Mouse (Mus musculus) embryonic facial prominence, embryonic 12.5 days (tissue): ENCODE data around the gene Swap70. TPM values are rescaled to one million over a fixed set of nuclear protein-coding genes. Genes with fewer than 3 reads are reported as not detected.
"Not testable (repeated sequence)": the region's sequence is repeated elsewhere in the genome, so short reads cannot be mapped to it uniquely, and the experiment has no call there.

Experiments
- ATAC-seq: fragments of 200-750 bp; cut with Nextera tagmentation; 2 replicates; pipeline ENCODE4 v1.8.0; 2017; ENCODE audit not compliant: insufficient number of reproducible peaks, insufficient read depth, low FRiP score, low TSS enrichment
- H3K27ac ChIP-seq: fragments of 300-500 bp; sonication (generic); 2 replicates; pipeline ENCODE4 v1.5.1; 2016; ENCODE audit warnings: mild to moderate bottlenecking
- H3K27me3 ChIP-seq: fragments of 300-500 bp; sonication (generic); 2 replicates; pipeline ENCODE4 v1.6.1; 2016; ENCODE audit warnings: mild to moderate bottlenecking, moderate library complexity
- H3K36me3 ChIP-seq: fragments of 300-500 bp; sonication (generic); 2 replicates; pipeline ENCODE4 v1.6.1; 2016; ENCODE audit warnings: mild to moderate bottlenecking
- H3K4me1 ChIP-seq: fragments of 300-500 bp; sonication (generic); 2 replicates; pipeline ENCODE4 v1.6.1; 2016
- H3K4me2 ChIP-seq: fragments of 300-500 bp; sonication (generic); replicated peaks from 2 replicates; pipeline ENCODE4 v1.6.1; 2016; ENCODE audit warnings: mild to moderate bottlenecking, moderate library complexity
- H3K4me3 ChIP-seq: fragments of 300-500 bp; sonication (generic); 2 replicates; pipeline ENCODE4 v1.5.1; 2016; ENCODE audit warnings: mild to moderate bottlenecking
- H3K9ac ChIP-seq: fragments of 300-500 bp; sonication (generic); 2 replicates; pipeline ENCODE4 v1.6.1; 2016; ENCODE audit warnings: mild to moderate bottlenecking, moderate library complexity
- H3K9me3 ChIP-seq: fragments of 300-500 bp; sonication (generic); 2 replicates; pipeline ENCODE4 v1.6.1; 2016; ENCODE audit warnings: mild to moderate bottlenecking, moderate library complexity
- WGBS: fragments of 180-500 bp; shearing (Covaris S2); methylation state at CpG from one replicate; pipeline ENCODE4 v1.1.7; 2016; 5-methylcytosine and 5-hydroxymethylcytosine counted together
- polyA plus RNA-seq: library from polyadenylated mRNA; unstranded; fragments of >200 nt; fragmentation: Nextera tagmentation; extraction: Ambion mirVana; gene quantifications from 2 replicates; pipeline ENCODE4 v1.2.1, GENCODE M21; 2016

The Swap70 gene
- polyA plus RNA-seq, 1 experiment from 2014 or later: 34.4 TPM

DNA sequence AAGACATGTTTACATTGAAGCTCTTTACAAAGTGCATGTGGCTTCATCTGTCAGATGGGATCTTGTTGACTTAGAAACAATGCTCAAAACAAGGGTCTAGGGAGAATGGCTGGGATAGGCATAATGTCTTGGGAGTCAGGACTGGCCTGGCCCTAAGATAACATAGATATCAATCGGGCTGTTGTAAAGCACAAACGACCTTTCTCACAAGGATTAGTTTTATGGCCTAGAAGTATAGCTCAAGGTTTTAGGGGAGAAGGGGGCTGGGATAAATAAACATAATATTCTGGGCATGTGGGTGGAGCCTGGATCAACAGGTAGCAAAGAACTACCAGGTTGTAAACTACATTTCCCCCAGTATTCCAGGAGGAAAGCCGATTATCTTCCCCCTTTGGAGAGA, 10.5 kb upstream of the Swap70 start:
- 80% methylated on average over 3 of the region's 3 CpGs for WGBS
- no peak overlapping the region for H3K4me2 ChIP-seq
- no peak overlapping the region for H3K4me3 ChIP-seq
- H3K9ac ChIP-seq: no peak overlapping the region
- no peaks in the 10 kb centered on the region for H3K9me3 ChIP-seq
- no peaks in the 10 kb centered on the region for H3K4me1 ChIP-seq
- no peak for ATAC-seq
- no peak overlapping the region for H3K27ac ChIP-seq
- H3K27me3 ChIP-seq: no peaks in the 10 kb centered on the region
- no peaks in the 10 kb centered on the region for H3K36me3 ChIP-seq

DNA sequence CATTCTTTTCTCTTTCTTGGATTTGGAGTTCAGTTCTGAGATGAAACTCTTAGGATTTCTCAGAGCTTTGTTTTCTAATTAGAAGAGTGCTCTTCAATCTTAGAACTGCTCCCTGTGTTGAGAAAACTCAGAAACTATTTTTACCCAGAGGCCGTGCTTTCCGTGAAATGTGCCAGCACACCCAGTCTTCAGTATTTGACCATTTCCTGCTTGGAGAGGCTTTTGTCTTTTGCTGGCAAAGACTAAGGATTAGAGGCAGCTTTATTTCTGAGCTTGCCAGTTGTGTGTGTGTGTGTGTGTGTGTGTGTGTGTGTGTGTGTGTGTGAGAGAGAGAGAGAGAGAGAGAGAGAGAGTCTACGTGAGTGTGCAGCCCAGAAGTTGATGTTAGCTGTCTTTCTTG, 6.6 kb upstream of the Swap70 start:
- Histone ChIP-seq H3K4me2 (no peak overlapping the region), H3K4me3 (no peak overlapping the region), H3K36me3 (no peaks in the 10 kb centered on the region), H3K4me1 (no peaks in the 10 kb centered on the region), H3K9me3 (no peaks in the 10 kb centered on the region), H3K27me3 (no peaks in the 10 kb centered on the region), H3K27ac (no peak overlapping the region), H3K9ac (no peak overlapping the region)
- 61% methylated on average over 3 of the region's 3 CpGs for WGBS
- no peak for ATAC-seq

DNA sequence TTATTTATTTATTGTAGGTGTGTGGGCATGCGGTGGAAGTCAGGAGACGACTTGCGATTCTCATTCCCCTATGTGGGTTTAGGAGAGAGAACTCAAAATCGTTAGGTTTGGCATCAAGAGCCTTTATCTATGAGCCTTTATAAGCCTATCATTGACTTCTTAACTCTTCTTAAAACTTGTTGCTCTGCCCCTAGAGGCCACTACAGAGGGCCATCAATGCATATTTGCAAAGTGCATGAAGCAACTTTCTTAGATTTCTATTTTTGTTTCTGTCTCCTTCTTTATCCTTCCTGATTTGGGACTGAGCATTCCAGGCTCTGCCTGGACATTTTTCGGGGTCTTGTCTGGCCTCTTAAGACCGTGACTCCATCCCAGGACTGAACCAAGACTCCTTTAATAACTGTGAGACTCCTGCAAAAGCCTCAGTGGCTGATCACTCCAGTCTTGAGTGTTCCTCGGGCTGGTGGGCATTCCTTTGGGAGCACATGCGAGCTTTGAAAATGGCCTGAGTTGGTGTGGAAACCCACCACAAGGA, 393 bp upstream of the Swap70 start:
- peaks cover 3% of the 10 kb centered on the region; the same call in 1 of the 2 replicates for H3K4me1 ChIP-seq
- WGBS: 23% methylated on average over 8 of the region's 8 CpGs
- peak overlapping the region; percentile 89; the same call in 1 of the 2 replicates for H3K9ac ChIP-seq
- H3K4me2 ChIP-seq: peak overlapping the region; percentile 64
- H3K27me3 ChIP-seq: no peaks in the 10 kb centered on the region
- H3K4me3 ChIP-seq: peak overlapping the region; percentile 83
- peak overlapping the region; percentile 91; the same call in 1 of the 2 replicates for H3K27ac ChIP-seq
- H3K9me3 ChIP-seq: no peaks in the 10 kb centered on the region
- H3K36me3 ChIP-seq: peaks cover 5% of the 10 kb centered on the region
- peak; percentile 43; the same call in 1 of the 2 replicates for ATAC-seq

DNA sequence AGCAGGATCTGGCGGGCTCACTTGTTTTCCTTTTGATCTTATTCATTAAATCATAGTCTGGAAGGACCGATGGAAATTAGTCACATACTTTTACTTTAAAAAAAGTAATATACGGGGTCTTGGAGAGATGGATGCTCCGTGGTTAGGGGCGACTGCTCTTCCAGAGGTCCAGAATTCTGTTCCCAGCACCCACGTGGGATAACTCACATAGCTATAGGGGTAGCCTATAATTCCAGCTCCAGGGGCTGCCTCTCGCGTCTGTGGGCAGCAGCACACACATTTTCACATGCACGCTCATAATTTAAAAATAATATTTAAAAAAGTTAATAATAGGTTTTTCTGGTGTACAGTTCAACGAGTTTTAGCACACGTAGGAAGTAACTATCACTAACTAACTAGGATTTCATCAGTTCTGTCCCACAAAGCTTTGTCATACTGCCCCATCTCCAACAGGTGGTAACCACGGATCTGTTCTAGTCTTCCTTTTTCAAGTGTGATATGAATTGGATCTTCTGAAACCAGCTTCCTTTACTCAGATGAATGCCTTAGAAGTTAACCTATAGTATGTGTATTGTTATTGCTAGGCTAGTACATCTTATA, 1.2 kb downstream of the Swap70 start:
- 19% methylated on average over 12 of the region's 12 CpGs for WGBS

DNA sequence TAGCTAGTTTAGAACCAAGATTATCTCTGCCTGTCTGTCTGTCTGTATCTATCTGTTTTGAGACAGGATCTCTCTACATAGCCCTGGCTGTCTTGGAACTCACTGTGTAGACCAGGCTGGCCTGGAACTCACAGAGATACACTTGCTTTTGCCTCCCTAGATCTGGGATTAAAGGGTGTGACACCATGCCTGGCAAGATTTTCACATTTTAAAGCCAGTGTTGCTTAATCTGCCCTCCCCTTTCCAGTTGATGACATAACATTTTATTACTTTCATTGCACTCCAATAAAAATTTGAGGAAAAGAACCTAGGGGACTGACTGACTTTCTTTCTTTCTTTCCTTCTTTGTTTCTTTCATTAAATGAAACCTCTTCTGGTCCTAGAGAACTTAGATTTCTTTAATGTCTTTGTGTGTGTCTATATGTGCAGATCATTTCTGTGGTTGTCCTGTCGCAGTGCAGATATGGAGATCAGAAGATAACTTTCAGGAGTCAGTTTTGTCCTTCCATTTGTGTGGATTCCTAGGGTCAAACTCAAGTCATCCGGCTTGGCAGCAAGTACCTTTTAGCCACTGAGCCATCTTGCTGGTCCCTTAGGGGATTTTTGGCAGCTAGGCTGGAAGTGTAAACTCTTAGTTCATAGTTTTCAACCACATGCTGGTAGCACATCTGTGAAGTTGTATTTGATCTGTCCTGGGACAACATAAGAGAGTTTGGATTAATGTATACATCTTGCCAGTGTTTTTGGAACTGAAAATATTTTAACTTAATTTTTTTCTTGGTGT, 2.4 kb downstream of the Swap70 start:
- Histone ChIP-seq H3K4me2 (no peak overlapping the region), H3K27ac (no peak overlapping the region), H3K4me1 (peaks cover 3% of the 10 kb centered on the region; the same call in 1 of the 2 replicates), H3K9ac (no peak overlapping the region), H3K4me3 (no peak overlapping the region), H3K36me3 (peaks cover 11% of the 10 kb centered on the region), H3K27me3 (no peaks in the 10 kb centered on the region), H3K9me3 (no peaks in the 10 kb centered on the region)
- ATAC-seq: no peak
- WGBS: 72% methylated on average over 2 of the region's 2 CpGs

More for the DNA sequence above, 1.2 kb downstream of the Swap70 start:
- no peak for ATAC-seq
- Histone ChIP-seq H3K4me1 (peaks cover 3% of the 10 kb centered on the region; the same call in 1 of the 2 replicates), H3K27me3 (no peaks in the 10 kb centered on the region), H3K4me3 (peak overlapping the region; percentile 83), H3K9me3 (no peaks in the 10 kb centered on the region), H3K4me2 (peak overlapping the region; percentile 64), H3K27ac (no peak overlapping the region), H3K36me3 (peaks cover 11% of the 10 kb centered on the region), H3K9ac (peak overlapping the region; percentile 89)

DNA sequence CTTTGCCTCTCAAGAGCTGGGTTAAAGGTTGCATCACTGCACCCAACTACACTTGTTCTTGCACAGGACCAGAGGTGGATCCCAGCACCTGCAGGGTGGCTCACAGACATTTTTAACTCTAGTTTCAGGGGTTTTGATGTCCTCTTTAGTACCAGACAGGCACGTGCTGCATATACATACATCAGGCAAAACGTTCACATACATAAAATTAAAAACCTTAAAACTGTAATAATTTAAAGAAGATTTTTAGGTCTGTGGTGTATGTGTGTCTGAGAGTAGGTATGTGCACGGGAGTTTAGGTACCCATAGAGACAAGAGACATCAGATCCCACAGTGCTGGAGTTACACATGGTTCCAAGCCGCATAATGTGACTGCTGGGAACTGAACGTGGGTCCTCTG, 5.0 kb downstream of the Swap70 start:
- no peak overlapping the region for H3K4me3 ChIP-seq
- no peak for ATAC-seq
- no peak overlapping the region for H3K4me2 ChIP-seq
- H3K9ac ChIP-seq: no peak overlapping the region
- 87% methylated on average over 5 of the region's 5 CpGs for WGBS
- no peaks in the 10 kb centered on the region for H3K9me3 ChIP-seq
- no peak overlapping the region for H3K27ac ChIP-seq
- H3K36me3 ChIP-seq: peaks cover 11% of the 10 kb centered on the region
- peaks cover 3% of the 10 kb centered on the region; the same call in 1 of the 2 replicates for H3K4me1 ChIP-seq
- no peaks in the 10 kb centered on the region for H3K27me3 ChIP-seq

DNA sequence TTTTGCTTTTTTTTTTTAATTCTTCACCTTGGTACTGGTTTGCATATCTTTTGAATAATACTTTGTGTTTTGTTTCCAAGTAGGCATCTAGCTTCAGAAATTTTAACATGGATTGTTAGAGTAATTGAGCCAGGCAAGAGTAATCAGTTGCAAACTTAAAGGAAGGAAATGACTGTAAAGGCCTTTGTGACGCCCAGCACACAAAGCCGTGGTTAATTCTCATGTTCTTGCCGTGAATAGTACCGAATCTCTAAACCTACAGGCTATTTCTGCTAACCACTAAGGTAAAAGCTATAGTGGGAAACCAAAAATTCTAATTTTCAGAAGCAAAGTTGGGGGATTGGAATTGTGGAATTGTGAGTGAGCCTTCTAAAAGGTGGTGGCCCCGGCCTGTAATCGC, 8.5 kb downstream of the Swap70 start:
- no peak for ATAC-seq
- 70% methylated on average over 6 of the region's 6 CpGs for WGBS
- Histone ChIP-seq H3K27ac (no peak overlapping the region), H3K4me1 (no peaks in the 10 kb centered on the region), H3K9ac (no peak overlapping the region), H3K27me3 (no peaks in the 10 kb centered on the region), H3K4me3 (no peak overlapping the region), H3K9me3 (no peaks in the 10 kb centered on the region), H3K36me3 (peaks cover 11% of the 10 kb centered on the region), H3K4me2 (no peak overlapping the region)

DNA sequence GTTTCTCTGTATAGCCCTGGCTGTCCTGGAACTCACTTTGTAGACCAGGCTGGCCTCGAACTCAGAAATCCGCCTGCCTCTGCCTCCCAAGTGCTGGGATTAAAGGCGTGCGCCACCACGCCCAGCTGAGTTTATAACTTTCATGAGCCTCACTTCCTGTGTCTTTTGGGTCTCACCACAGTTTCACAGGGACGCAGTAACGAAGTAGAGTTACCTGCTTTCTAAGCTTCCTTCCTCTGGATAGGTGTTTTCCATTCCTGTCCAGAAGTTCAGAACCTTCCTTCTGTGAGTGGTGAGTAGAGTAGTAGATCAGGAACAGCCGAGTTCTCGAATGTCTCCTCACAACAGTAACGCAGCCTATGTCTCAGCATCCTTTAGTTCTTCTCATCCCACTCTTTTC, 9.6 kb downstream of the Swap70 start:
- not testable (repeated sequence) for H3K9ac ChIP-seq, ATAC-seq, H3K27me3 ChIP-seq, H3K36me3 ChIP-seq, H3K27ac ChIP-seq, H3K4me2 ChIP-seq, H3K9me3 ChIP-seq, H3K4me1 ChIP-seq, H3K4me3 ChIP-seq
- 93% methylated on average over 10 of the region's 10 CpGs for WGBS

DNA sequence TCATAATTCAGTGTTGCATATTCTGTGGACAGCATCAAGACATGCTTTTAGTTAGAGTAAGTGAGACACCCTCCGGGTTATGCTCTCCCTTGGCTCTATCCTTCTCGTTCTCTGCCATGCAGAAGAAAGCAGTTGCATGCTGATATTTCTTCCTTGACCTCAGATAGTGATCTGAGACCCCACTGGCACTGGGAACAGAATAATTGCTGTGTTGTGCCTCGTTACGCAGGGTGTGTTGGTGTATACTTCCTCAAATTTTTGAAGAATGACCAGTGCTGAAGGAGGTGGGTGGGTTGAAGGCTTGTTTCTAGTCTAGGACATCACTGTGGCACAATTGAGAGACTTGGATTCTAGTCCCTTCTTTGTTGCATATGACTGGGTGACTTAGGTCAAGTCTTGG, 14.6 kb downstream of the Swap70 start:
- peaks cover 18% of the 10 kb centered on the region for H3K4me1 ChIP-seq
- H3K27ac ChIP-seq: no peak overlapping the region
- no peak overlapping the region for H3K4me3 ChIP-seq
- no peaks in the 10 kb centered on the region for H3K9me3 ChIP-seq
- 79% methylated on average over 4 of the region's 4 CpGs for WGBS
- H3K9ac ChIP-seq: no peak overlapping the region
- no peaks in the 10 kb centered on the region for H3K27me3 ChIP-seq
- no peaks in the 10 kb centered on the region for H3K36me3 ChIP-seq
- no peak for ATAC-seq
- H3K4me2 ChIP-seq: no peak overlapping the region

DNA sequence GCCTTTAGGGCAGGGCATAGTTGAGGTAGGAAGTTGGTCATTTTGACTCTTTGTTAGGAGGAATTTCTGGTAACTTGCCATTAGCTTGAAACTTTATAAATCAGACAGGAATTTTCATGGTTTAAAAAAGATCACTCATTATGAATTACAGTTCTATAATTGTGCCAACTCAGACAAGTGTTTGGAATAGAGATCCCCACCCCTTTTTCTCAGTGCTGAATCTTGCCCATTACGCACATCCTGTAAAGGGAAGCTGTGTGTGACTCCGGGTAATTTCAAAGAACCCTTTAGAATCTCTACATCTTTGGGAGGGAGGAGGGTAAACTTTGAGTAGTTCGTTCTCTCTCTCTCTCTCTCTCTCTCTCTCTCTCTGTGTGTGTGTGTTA, 15.9 kb downstream of the Swap70 start:
- H3K27ac ChIP-seq: 0 out of 2 replicates have a peak overlapping the region, but pooled peaks have one; percentile 30
- no peaks in the 10 kb centered on the region for H3K27me3 ChIP-seq
- no peaks in the 10 kb centered on the region for H3K36me3 ChIP-seq
- no peaks in the 10 kb centered on the region for H3K9me3 ChIP-seq
- no peak overlapping the region for H3K4me2 ChIP-seq
- H3K4me3 ChIP-seq: no peak overlapping the region
- H3K9ac ChIP-seq: no peak overlapping the region
- peaks cover 18% of the 10 kb centered on the region for H3K4me1 ChIP-seq
- 19% methylated on average over 3 of the region's 3 CpGs for WGBS
- ATAC-seq: no peak

DNA sequence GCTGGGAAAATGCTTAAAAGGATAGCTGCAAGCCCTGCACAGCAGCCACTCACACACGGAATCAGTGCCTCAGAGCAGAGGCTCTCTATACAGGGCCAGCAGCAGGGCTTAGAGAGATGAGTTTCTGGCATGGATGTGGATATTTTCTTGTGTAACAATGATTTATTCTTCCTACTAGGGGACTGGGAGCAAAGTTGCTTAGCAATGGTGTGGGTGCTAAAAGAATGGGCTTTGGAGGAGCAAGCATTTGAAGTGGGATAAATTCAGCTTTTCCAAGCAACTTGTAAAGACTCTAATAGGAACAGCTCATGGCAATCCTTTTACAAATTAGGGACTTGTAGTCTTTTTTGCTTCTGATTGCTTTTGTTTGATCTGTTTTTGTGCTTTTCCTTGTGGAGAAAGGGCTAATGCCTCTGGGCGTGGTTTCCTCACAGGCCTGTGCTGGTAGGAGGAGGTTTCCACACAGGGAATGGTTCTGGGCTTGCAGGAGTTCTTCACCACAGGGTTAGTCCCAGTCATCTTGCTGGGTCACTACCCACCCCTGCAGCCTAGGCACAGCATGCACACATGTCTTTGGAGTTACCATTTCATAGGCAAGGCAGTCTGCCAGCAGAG, 16.4 kb downstream of the Swap70 start:
- H3K9me3 ChIP-seq: no peaks in the 10 kb centered on the region
- H3K4me2 ChIP-seq: no peak overlapping the region
- H3K36me3 ChIP-seq: no peaks in the 10 kb centered on the region
- ATAC-seq: 0 out of 2 replicates have a peak, but pooled peaks have one; percentile 52
- no peak overlapping the region for H3K4me3 ChIP-seq
- H3K9ac ChIP-seq: no peak overlapping the region
- H3K4me1 ChIP-seq: peaks cover 18% of the 10 kb centered on the region
- H3K27ac ChIP-seq: no peak overlapping the region
- no peaks in the 10 kb centered on the region for H3K27me3 ChIP-seq
- WGBS: 43% methylated on average over 2 of the region's 2 CpGs
